Mouse (Mus musculus) cerebellum, postnatal 10 days (tissue): ENCODE results near the gene Rpl37a.
A peak's percentile ranks its signal among the peaks of the same experiment; 100 is the strongest.

ENCODE experiments used
- DNase-seq, 2 experiments: peaks; one replicate each; pipeline ENCODE4 v3.0.0; 2021; ENCODE audit warnings: mixed read lengths in 2 of 2

Gene Rpl37a

GRCm38 (mm10) chr1:72710753-72711653 is at the start of gene Rpl37a:
TSS of gene Rpl37a (plus strand) at chr1:72711290.
- peak; percentile 97 for DNase-seq

- DNase-seq: peak in 1 of 2 experiments; percentile 9
Measured at GRCm38 (mm10) chr1:72673070-72673469, 38.0 kb upstream of the Rpl37a start.

- no peak for DNase-seq
Measured at GRCm38 (mm10) chr1:72696256-72696655, 14.8 kb upstream of the Rpl37a start.

GRCm38 (mm10) chr1:72698651-72699050 is 12.4 kb upstream of the Rpl37a start:
- peak; percentile 42 to 51 for DNase-seq

- DNase-seq: no peak
Measured at GRCm38 (mm10) chr1:72700479-72700878, 10.6 kb upstream of the Rpl37a start, which contains the start of gene Ankar. TSS of gene Ankar (minus strand) at chr1:72700579.

GRCm38 (mm10) chr1:72707525-72707924 is 3.6 kb upstream of the Rpl37a start:
- no peak for DNase-seq

- no peak for DNase-seq
Measured at GRCm38 (mm10) chr1:72711684-72712083, 594 bp downstream of the Rpl37a start.

- no peak for DNase-seq
Measured at GRCm38 (mm10) chr1:72714547-72714946, 3.5 kb downstream of the Rpl37a start.

- DNase-seq: no peak
Measured at GRCm38 (mm10) chr1:72715065-72715464, 4.0 kb downstream of the Rpl37a start.

- peak in 1 of 2 experiments; percentile 9 for DNase-seq
Measured at GRCm38 (mm10) chr1:72715593-72716361, 4.7 kb downstream of the Rpl37a start.

GRCm38 (mm10) chr1:72716421-72716820 is 5.3 kb downstream of the Rpl37a start:
- DNase-seq: peak in 1 of 2 experiments; percentile 20

GRCm38 (mm10) chr1:72716926-72717325 is 5.8 kb downstream of the Rpl37a start:
- DNase-seq: peak; percentile 92 to 96

GRCm38 (mm10) chr1:72717540-72717939 is 6.5 kb downstream of the Rpl37a start:
- DNase-seq: no peak

- peak; percentile 82 to 86 for DNase-seq
Measured at GRCm38 (mm10) chr1:72718846-72719245, 7.8 kb downstream of the Rpl37a start.

GRCm38 (mm10) chr1:72720115-72720725 is 9.1 kb downstream of the Rpl37a start:
- peak; percentile 57 to 75 for DNase-seq

- peak; percentile 50 to 66 for DNase-seq
Measured at GRCm38 (mm10) chr1:72722646-72723045, 11.6 kb downstream of the Rpl37a start.

- DNase-seq: peak; percentile 86 to 88
Measured at GRCm38 (mm10) chr1:72724354-72724753, 13.3 kb downstream of the Rpl37a start.

GRCm38 (mm10) chr1:72725941-72726340 is 14.9 kb downstream of the Rpl37a start:
- no peak for DNase-seq

GRCm38 (mm10) chr1:72728781-72729180 is 17.7 kb downstream of the Rpl37a start:
- no peak for DNase-seq

GRCm38 (mm10) chr1:72730126-72730525 is 19.0 kb downstream of the Rpl37a start:
- no peak for DNase-seq

GRCm38 (mm10) chr1:72733191-72733691 is 22.2 kb downstream of the Rpl37a start:
- no peak for DNase-seq

- no peak for DNase-seq
Measured at GRCm38 (mm10) chr1:72736397-72737125, 25.5 kb downstream of the Rpl37a start.
